Mouse (Mus musculus): ENCODE results near the gene Scgb1b27. TPM values are rescaled to one million over a fixed set of nuclear protein-coding genes. Genes with fewer than 3 reads are reported as not detected.
"Not testable (repeated sequence)": the region's sequence is repeated elsewhere in the genome, so short reads cannot be mapped to it uniquely, and the experiment has no call there.

Gene Scgb1b27
- not detected in 2 replicates for total RNA-seq (2014; fragmentation: Nextera tagmentation)
- total RNA-seq (2017): 0.44 TPM in 1 of 2 replicates, not detected in the other
- polyA plus RNA-seq (2012): not detected in 2 replicates

- ATAC-seq (ENCODE audit: extremely low read depth, insufficient number of reproducible peaks, low FRiP score, poor library complexity, severe bottlenecking); H3K9me3 ChIP-seq (replicated peaks); H3K27me3 ChIP-seq (ENCODE audit: insufficient read depth, low read length); H3K4me3 ChIP-seq (ENCODE audit: low read depth, low read length); H3K4me1 ChIP-seq (ENCODE audit: insufficient read depth, low read depth, low read length); DNase-seq (ENCODE audit: low spot score); H3K36me3 ChIP-seq (replicated peaks): not testable (repeated sequence)
Observed at GRCm38 (mm10) chr7:34021183-34021582, at the start of gene Scgb1b27. Gene Scgb1b27, plus strand, starts transcription at chr7:34021483.

GRCm38 (mm10) chr7:33982281-33982680 lies 39.0 kb upstream of the Scgb1b27 start:
- 0 out of 2 replicates have a peak, but pooled peaks have one; percentile 6 for TF ChIP-seq CTCF (IDR thresholded peaks at IDR 0.05; ENCODE audit: low read depth, low read length)
- not testable (repeated sequence) for H3K4me3 ChIP-seq (ENCODE audit: low read depth, low read length); H3K27me3 ChIP-seq (ENCODE audit: insufficient read depth, low read length); DNase-seq (ENCODE audit: low spot score); ATAC-seq (ENCODE audit: extremely low read depth, insufficient number of reproducible peaks, low FRiP score, poor library complexity, severe bottlenecking); H3K4me1 ChIP-seq (ENCODE audit: insufficient read depth, low read depth, low read length); H3K36me3 ChIP-seq (replicated peaks); H3K9me3 ChIP-seq (replicated peaks)

GRCm38 (mm10) chr7:34013842-34014241 lies 7.4 kb upstream of the Scgb1b27 start, which contains the start of gene Scgb2b27:
Gene Scgb2b27, minus strand, starts transcription at chr7:34013942.
- Histone ChIP-seq H3K27me3 (ENCODE audit: insufficient read depth, low read length) (no peaks in the 10 kb centered on the region), H3K4me1 (ENCODE audit: insufficient read depth, low read depth, low read length) (no peaks in the 10 kb centered on the region), H3K36me3 (replicated peaks) (no peaks in the 10 kb centered on the region), H3K4me3 (ENCODE audit: low read depth, low read length) (no peak within 1 kb of the TSS), H3K9me3 (replicated peaks) (no peaks in the 10 kb centered on the region)
- DNase-seq (ENCODE audit: low spot score) (no peak), ATAC-seq (ENCODE audit: extremely low read depth, insufficient number of reproducible peaks, low FRiP score, poor library complexity, severe bottlenecking) (no peak)
- no peak for TF ChIP-seq GATA2 (IDR thresholded peaks at IDR 0.05; ENCODE audit: borderline replicate concordance, low read depth, low read length)
- TF ChIP-seq POLR2AphosphoS5 (IDR thresholded peaks at IDR 0.05; ENCODE audit: insufficient replicate concordance, low read depth, low read length): no peak
- no peak for TF ChIP-seq CTCF (IDR thresholded peaks at IDR 0.05; ENCODE audit: low read depth, low read length)
- TF ChIP-seq GATA1 (IDR thresholded peaks at IDR 0.05; ENCODE audit: borderline replicate concordance, low read length): no peak

- H3K4me3 ChIP-seq (ENCODE audit: low read depth, low read length): no peak overlapping the region
- H3K4me1 ChIP-seq (ENCODE audit: insufficient read depth, low read depth, low read length): no peaks in the 10 kb centered on the region
- no peak for TF ChIP-seq GATA1 (IDR thresholded peaks at IDR 0.05; ENCODE audit: borderline replicate concordance, low read length)
- no peak for TF ChIP-seq POLR2AphosphoS5 (IDR thresholded peaks at IDR 0.05; ENCODE audit: insufficient replicate concordance, low read depth, low read length)
- ATAC-seq (ENCODE audit: extremely low read depth, insufficient number of reproducible peaks, low FRiP score, poor library complexity, severe bottlenecking) (no peak), DNase-seq (ENCODE audit: low spot score) (no peak)
- H3K27me3 ChIP-seq (ENCODE audit: insufficient read depth, low read length): no peaks in the 10 kb centered on the region
- peaks cover 16% of the 10 kb centered on the region for H3K9me3 ChIP-seq (replicated peaks)
- H3K36me3 ChIP-seq (replicated peaks): no peaks in the 10 kb centered on the region
Observed at GRCm38 (mm10) chr7:34025641-34026040, 4.4 kb downstream of the Scgb1b27 start.

- not testable (repeated sequence) for H3K4me1 ChIP-seq (ENCODE audit: insufficient read depth, low read depth, low read length); H3K36me3 ChIP-seq (replicated peaks)
- H3K9me3 ChIP-seq (replicated peaks): peaks cover 18% of the 10 kb centered on the region
Observed at GRCm38 (mm10) chr7:34027202-34027601, 5.9 kb downstream of the Scgb1b27 start.

GRCm38 (mm10) chr7:34030026-34030425 lies 8.7 kb downstream of the Scgb1b27 start:
- Histone ChIP-seq H3K27me3 (ENCODE audit: insufficient read depth, low read length) (no peaks in the 10 kb centered on the region), H3K36me3 (replicated peaks) (no peaks in the 10 kb centered on the region), H3K9me3 (replicated peaks) (peaks cover 20% of the 10 kb centered on the region), H3K4me3 (ENCODE audit: low read depth, low read length) (no peak overlapping the region), H3K4me1 (ENCODE audit: insufficient read depth, low read depth, low read length) (no peaks in the 10 kb centered on the region)
- DNase-seq (ENCODE audit: low spot score) (no peak), ATAC-seq (ENCODE audit: extremely low read depth, insufficient number of reproducible peaks, low FRiP score, poor library complexity, severe bottlenecking) (no peak)
- TF ChIP-seq GATA2 (IDR thresholded peaks at IDR 0.05; ENCODE audit: borderline replicate concordance, low read depth, low read length) (no peak), POLR2AphosphoS5 (IDR thresholded peaks at IDR 0.05; ENCODE audit: insufficient replicate concordance, low read depth, low read length) (no peak)

More at GRCm38 (mm10) chr7:34027202-34027601, 5.9 kb downstream of the Scgb1b27 start:
- ATAC-seq (ENCODE audit: extremely low read depth, insufficient number of reproducible peaks, low FRiP score, poor library complexity, severe bottlenecking); H3K4me3 ChIP-seq (ENCODE audit: low read depth, low read length); DNase-seq (ENCODE audit: low spot score); H3K27me3 ChIP-seq (ENCODE audit: insufficient read depth, low read length): not testable (repeated sequence)

GRCm38 (mm10) chr7:34034579-34034978 lies 13.3 kb downstream of the Scgb1b27 start:
- not testable (repeated sequence) for H3K36me3 ChIP-seq (replicated peaks)
- H3K9me3 ChIP-seq (replicated peaks): peaks cover 12% of the 10 kb centered on the region

GRCm38 (mm10) chr7:34036076-34036815 lies 15.0 kb downstream of the Scgb1b27 start:
- H3K9me3 ChIP-seq (replicated peaks); H3K36me3 ChIP-seq (replicated peaks); ATAC-seq (ENCODE audit: extremely low read depth, insufficient number of reproducible peaks, low FRiP score, poor library complexity, severe bottlenecking); H3K27me3 ChIP-seq (ENCODE audit: insufficient read depth, low read length); H3K4me1 ChIP-seq (ENCODE audit: insufficient read depth, low read depth, low read length); H3K4me3 ChIP-seq (ENCODE audit: low read depth, low read length); DNase-seq (ENCODE audit: low spot score): not testable (repeated sequence)

More at GRCm38 (mm10) chr7:34034579-34034978, 13.3 kb downstream of the Scgb1b27 start:
- not testable (repeated sequence) for H3K27me3 ChIP-seq (ENCODE audit: insufficient read depth, low read length); H3K4me1 ChIP-seq (ENCODE audit: insufficient read depth, low read depth, low read length); ATAC-seq (ENCODE audit: extremely low read depth, insufficient number of reproducible peaks, low FRiP score, poor library complexity, severe bottlenecking); H3K4me3 ChIP-seq (ENCODE audit: low read depth, low read length); DNase-seq (ENCODE audit: low spot score)

- H3K4me1 ChIP-seq (ENCODE audit: insufficient read depth, low read depth, low read length); ATAC-seq (ENCODE audit: extremely low read depth, insufficient number of reproducible peaks, low FRiP score, poor library complexity, severe bottlenecking); H3K9me3 ChIP-seq (replicated peaks); H3K4me3 ChIP-seq (ENCODE audit: low read depth, low read length); DNase-seq (ENCODE audit: low spot score); H3K27me3 ChIP-seq (ENCODE audit: insufficient read depth, low read length); H3K36me3 ChIP-seq (replicated peaks): not testable (repeated sequence)
Observed at GRCm38 (mm10) chr7:34068132-34068531, 46.8 kb downstream of the Scgb1b27 start.
